Comparison of ENCODE assay signal across 26 mouse cellular contexts in genomic region chr16:22177999-22178398, GRCm38 (mm10).
"Had no signal": no experiment of that assay in that cellular context is flagged by ENCODE, and none has a peak within 500 bp of the region (broad histone marks: within the 10 kb centered on the region; RNA-seq: fewer than 3 reads in every experiment).

No protein-coding gene starts in this region.

- H3K27me3 ChIP-seq: embryonic facial prominence, embryonic 12.5 days; embryonic facial prominence, embryonic 13.5 days; embryonic facial prominence, embryonic 15.5 days; forebrain, embryonic 12.5 days; forebrain, embryonic 13.5 days; forebrain, embryonic 15.5 days had no signal

- H3K4me2 ChIP-seq: embryonic facial prominence, embryonic 12.5 days; embryonic facial prominence, embryonic 13.5 days; embryonic facial prominence, embryonic 15.5 days; forebrain, embryonic 12.5 days; forebrain, embryonic 13.5 days; forebrain, embryonic 15.5 days had no signal

- DNase-seq: cerebellum, adult 8-10 months; cerebellum, adult 9-10 months; cerebellum, adult 9-11 months; cerebellum, postnatal 10 days; cerebellum, postnatal 14 days; cerebellum, postnatal 25 days; cerebellum, postnatal 36 days; embryo, embryonic 11 days; forebrain, postnatal 0 days; gastrocnemius, adult 2 months; gastrocnemius, postnatal 10 days; gastrocnemius, postnatal 14 days; gastrocnemius, postnatal 25 days; gastrocnemius, postnatal 36 days; heart, adult 18-20 months; heart, adult 2 months had no signal

- ATAC-seq: forebrain, embryonic 13.5 days; forebrain, embryonic 14.5 days; forebrain, embryonic 15.5 days; forebrain, postnatal 0 days had no signal

- H3K27ac ChIP-seq: embryonic facial prominence, embryonic 10.5 days; embryonic facial prominence, embryonic 12.5 days; embryonic facial prominence, embryonic 13.5 days; embryonic facial prominence, embryonic 15.5 days; forebrain, embryonic 10.5 days; forebrain, embryonic 12.5 days; forebrain, embryonic 13.5 days; forebrain, embryonic 15.5 days; gastrocnemius, adult 2 months; heart, adult 2 months had no signal

- H3K9me3 ChIP-seq: embryonic facial prominence, embryonic 12.5 days; embryonic facial prominence, embryonic 13.5 days; embryonic facial prominence, embryonic 15.5 days; forebrain, embryonic 12.5 days; forebrain, embryonic 13.5 days; forebrain, embryonic 15.5 days had no signal

- H3K9ac ChIP-seq: embryonic facial prominence, embryonic 12.5 days; embryonic facial prominence, embryonic 13.5 days; embryonic facial prominence, embryonic 15.5 days; forebrain, embryonic 12.5 days; forebrain, embryonic 13.5 days; forebrain, embryonic 15.5 days; forebrain, postnatal 0 days had no signal

- H3K4me3 ChIP-seq: embryonic facial prominence, embryonic 10.5 days; embryonic facial prominence, embryonic 12.5 days; embryonic facial prominence, embryonic 13.5 days; embryonic facial prominence, embryonic 15.5 days; erythroblast, embryonic 14.5 days; forebrain, embryonic 10.5 days; forebrain, embryonic 12.5 days; forebrain, embryonic 13.5 days; forebrain, embryonic 15.5 days; gastrocnemius, adult 2 months; heart, adult 2 months had no signal

- H3K4me1 ChIP-seq: embryonic facial prominence, embryonic 10.5 days; embryonic facial prominence, embryonic 12.5 days; embryonic facial prominence, embryonic 13.5 days; embryonic facial prominence, embryonic 15.5 days; forebrain, embryonic 10.5 days; forebrain, embryonic 12.5 days; forebrain, embryonic 13.5 days; forebrain, embryonic 15.5 days had no signal

- H3K36me3 ChIP-seq: embryonic facial prominence, embryonic 10.5 days; embryonic facial prominence, embryonic 12.5 days; embryonic facial prominence, embryonic 13.5 days; embryonic facial prominence, embryonic 15.5 days; forebrain, embryonic 10.5 days; forebrain, embryonic 12.5 days; forebrain, embryonic 15.5 days had no signal
